Mouse (Mus musculus): ENCODE measurements around the gene Cnksr1.
A peak's percentile ranks its signal among the peaks of the same experiment; 100 is the strongest.

Cnksr1 gene

DNA sequence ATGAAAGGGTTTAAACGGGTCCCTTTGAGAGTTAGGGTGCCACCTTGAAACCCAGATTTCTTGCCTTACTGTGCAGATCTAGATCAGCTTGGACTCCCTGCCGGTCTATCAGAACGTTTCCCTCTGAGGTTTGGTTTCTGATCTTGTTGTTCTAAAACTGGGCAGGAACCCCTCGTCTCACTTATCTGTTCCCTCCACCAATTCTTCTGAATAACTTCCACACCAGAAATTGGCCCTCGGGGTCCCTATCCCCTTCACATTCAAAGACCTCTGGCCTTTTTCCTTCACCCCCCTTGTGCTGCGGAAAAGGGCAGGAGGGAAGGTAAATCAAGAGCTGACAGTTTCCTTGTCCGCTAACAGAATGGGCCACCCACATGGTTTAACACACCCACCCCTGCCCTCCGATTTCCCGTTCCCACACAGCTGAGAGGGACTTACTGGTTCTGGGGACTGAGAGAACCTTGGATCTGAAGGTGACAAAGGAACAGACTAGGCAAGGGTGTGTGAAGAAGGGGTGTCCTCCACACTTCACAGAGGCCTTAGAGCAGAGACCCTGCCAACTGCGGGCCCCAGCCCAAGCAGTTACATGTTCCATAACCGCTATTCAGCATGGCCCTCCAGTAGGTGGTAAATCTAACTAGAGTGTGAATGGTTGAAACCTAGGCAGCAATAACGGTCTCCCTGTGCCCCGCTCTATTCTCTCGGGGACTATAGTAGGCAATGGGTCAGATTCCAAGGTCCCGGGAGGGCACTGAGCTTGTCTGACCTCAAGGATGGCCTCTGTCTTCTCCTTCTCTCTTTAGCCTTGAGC is 14.9 kb upstream of the Cnksr1 start:
- no peak for DNase-seq

DNA sequence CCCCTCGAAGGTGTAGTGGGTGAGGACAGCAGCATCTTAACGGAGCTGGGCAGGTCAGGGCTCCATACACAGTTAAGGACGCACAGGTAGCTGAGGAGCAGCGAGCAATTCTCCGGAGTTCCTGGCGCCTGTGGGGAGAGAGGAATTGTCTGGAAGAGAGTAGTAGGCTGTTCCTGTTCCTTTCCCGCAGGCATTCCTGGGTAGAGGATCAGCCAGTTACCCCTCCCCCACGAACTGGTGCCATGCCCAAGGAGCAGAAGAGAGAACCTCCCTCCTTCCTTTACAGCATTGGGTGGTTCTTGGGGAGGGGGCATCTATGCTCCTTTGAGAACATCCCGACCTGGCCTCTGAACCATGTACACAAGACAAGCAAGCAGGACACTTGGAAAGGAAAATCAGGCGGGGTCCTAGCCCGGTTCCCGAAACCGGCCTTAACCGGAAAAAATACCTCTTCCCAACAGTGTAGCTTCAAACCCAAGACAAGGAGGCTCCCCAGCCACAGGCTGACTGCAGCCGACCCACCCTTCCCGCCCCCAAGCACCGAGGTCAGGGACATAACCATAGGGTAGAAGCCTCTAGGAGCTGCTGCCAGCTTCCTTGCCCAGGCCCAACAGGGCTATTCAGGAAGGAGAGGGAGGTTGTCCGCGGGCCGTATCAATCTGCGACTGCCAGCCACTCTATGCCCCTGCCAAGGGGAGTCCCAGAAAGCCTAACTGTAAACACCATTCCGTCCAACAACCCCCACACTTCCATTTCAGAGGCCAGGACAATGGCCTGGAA is 14.1 kb upstream of the Cnksr1 start:
- no peak for DNase-seq

DNA sequence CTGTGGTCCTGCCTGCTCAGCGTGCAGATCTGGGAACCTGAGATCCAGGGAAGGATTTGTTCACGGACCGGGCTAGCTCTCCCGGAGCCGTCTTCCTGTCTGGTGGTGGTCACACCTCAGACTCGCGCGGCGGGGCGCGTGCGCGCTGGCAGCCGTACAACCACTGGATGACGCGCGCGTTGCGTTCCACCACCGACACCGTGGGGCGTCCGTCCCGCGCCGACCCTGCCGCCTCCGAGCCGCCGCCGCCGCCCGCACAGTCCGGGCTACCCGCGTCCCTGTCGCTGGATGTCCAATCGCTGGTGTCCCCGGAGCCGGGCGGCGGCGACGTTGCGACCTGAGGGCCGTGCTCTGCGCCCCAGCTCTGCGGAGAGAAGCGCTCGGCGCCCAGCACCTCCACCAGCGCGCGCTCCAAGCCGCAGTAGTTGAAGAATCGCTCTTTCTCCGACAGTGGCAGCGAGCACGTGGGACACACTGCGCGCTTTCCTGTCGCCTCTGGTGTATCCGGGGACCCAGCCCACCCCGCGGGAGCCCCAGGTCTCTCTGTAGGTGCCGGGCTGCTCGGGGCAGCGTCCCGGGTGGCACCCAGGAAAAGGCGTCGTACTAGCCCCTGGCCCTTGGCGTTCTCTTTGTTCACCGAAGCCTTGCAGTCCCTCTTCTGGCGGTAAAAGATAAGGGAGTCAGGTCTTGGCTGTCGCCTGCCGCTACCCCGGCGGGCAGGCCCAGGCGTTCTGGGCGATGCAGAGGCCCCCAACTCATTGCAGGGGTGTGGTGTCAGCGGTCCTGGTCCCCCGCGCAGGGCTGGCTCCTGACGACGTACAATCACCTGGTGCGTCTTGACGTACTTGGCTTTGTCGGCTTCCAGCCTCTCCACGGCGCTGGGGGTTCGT is 13.3 kb upstream of the Cnksr1 start:
- peak; percentile 37 to 52 for DNase-seq

DNA sequence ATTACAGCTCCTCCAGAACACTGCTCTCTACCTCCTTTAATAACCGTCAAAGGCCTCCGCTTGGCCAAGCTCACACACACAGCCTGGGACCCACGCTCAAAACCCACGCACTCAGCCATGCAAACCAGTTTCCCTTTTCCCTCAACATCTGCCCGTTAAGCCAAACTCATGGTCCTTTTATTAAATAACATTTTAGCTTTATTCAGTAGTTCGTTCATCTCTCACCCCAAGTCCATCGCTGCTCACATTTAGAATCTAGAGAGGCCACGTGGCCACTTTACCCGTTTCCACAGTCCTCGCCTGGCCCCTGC is 12.7 kb upstream of the Cnksr1 start:
- no peak for DNase-seq

DNA sequence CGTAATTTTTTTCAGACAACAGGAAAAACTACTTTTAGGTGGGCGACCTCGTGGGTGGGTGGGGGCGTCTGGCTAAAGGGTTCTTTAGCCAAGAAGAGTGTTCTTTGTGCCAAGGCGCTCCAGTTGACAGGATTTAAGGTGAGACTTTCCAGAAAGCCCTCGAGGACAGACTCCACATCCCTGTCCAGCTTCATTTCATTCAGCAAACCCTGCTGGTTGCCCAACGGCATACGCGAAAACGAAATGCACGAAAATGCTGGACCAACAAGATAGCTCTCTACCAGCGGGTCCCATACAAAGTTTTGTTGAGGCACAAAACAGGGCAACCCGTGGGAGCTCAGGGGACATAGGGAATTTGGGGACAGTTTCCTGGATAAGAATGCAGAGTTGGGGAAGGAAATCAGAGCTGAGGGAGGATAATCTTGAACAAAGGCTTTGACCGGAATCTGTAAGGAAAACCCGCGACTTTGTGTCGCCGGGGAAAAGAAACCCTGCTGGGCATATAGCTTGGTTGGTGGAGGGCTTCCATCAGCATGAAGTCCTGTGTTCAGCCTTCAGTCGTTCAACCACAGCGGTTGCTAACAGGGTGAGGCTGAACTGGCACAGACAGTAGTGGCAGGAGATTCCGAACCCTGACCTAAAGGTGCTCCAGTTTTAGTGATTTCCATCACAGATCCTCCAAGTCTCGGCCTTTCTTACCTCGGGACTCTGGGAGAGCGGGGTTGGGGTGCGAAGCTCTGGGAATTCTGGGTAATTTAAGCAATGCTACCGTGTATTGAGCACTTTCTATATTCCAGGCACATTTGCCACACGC is 12.1 kb upstream of the Cnksr1 start:
- no peak for DNase-seq

DNA sequence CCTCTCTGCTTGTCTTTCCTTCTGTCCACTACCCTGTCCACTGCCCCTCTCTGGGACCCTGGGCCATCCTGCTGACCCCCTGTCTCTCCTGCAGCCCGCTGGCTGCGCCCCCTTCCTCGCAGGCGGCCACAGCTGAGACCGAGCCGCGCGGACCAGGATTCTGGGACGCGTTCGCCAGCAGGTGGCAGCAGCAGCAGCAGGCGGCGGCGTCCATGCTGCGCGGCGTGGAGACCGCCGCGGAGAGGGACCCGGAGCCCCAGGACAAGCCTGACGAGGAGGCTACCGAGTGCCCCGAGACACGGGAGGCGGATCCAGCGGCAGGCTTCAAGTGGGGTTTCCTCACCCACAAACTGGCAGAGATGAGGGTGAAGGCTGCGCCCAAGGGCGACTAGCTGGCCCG is 11.5 kb upstream of the Cnksr1 start:
- peak; percentile 71 for DNase-seq

DNA sequence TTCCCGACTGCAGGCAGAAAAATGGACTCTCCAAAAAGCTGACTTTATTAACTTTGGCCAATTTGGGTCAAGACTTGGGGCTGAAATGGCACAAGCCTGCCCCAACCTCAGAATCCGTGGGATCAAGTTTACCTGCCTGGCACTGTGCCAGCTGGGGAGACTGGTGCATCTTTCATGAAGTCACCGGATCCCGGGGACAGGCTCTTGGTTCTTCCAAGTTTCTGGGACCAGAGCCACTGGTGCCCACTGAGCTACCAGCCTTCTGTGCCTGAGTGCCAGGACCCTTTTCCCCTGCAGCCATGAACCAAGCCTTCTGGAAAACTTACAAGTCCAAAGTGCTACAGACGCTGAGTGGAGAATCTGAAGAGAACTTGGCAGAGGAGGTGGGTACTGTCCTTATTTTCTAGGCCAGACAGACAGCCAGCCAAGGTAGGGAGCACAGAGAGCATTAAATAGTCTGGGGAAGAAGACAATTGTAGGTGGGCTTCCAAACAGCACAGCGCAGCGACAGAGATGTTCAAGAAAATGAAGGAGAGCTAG is 8.6 kb upstream of the Cnksr1 start, which contains the start of gene Gm30191:
Gm30191 (plus strand) TSS at position 217 of the 540 bp plus-strand sequence.
- no peak for DNase-seq

DNA sequence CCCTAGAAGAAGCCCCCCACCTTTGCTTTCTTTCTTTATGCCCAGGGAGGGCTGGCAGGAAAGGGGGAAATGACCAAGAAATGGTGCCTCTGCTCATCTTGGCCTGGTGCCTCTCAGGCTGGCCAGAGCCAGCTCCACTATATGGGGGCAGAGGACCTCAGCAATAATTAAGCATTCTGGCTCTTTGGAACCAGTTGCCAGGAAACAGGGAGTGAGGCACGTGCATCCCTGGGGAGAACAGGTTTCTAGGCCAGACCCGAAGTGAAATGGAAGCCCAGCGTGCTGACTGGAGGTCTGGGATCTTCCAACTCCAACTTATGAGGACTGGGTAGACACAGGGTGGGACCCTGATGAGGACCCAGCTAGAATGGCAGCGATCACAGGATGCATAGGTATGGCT is 8.1 kb upstream of the Cnksr1 start:
- DNase-seq: no peak

DNA sequence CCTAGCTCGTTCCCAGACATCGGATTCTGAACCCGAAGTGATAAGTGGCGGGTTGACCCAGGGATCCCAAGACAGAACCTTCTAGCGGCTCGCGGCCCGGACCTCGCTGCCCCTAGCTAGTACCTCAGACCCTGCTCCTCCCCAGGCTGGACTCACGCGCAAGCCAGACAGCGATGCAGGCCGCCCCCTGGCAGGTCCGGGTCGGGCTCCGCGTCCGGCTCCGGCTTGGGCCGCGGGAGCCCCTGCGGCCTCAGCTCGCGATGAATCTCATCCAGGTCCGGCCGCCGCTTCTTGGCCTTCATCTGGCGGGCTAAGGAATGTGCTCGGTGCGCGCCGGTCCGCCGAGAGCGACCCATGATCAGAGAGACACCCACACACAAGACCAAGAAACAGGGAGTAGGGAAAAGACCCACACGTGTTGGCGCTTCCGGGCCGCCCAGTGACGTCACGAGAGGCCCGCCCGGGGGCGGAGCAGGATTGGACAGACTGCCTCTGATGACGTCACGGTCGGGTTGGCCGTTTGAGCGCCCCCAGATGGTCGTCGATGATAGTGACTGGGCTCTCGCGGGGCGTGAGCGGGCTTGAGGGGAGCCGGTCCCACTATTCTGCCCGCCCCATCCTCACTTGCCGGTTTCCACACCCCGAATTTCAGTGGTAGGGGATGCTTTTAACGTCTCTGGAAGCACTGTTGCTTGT is 7.1 kb upstream of the Cnksr1 start, which contains the start of gene Zfp593:
Zfp593 (minus strand) TSS at position 445 of the 696 bp plus-strand sequence.
- DNase-seq: peak; percentile 95 to 97

DNA sequence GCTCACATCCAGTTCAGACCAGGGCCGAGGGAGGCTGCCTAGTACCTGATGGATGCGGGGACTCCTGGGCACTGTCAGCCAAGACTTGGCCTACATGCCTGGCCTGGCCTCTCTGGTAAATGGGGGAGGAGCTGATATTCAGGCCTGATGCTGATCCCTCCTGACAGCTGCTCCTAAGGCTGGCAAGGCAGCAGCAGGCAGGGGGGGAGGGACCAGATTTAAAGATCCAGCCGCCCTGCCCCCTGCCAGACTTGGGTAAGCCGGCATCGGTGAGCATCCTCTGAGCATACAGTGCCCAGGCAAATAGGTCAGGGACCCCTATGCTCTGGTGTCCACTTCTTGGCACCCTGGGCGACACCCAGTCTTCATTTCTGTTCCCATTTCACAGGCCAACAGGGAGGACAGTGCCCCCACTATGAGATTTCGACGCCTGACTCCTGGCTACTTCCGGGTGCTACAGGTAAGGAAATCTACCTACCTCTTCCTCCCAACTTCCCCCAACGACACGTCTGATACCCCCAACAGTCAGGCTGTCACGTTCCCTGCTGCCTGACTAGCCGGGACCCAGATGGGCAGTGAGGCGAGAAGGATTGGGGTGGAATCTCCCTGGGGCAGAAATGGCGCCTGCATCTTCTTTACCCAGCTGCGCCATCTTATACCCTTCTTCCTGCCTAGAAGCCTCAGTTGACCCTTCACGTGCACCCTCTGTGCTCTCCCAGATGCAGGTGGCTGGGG is 5.5 kb upstream of the Cnksr1 start, which contains the start of gene E130218I03Rik:
E130218I03Rik (plus strand) TSS at position 147 of the 735 bp plus-strand sequence.
- no peak for DNase-seq

DNA sequence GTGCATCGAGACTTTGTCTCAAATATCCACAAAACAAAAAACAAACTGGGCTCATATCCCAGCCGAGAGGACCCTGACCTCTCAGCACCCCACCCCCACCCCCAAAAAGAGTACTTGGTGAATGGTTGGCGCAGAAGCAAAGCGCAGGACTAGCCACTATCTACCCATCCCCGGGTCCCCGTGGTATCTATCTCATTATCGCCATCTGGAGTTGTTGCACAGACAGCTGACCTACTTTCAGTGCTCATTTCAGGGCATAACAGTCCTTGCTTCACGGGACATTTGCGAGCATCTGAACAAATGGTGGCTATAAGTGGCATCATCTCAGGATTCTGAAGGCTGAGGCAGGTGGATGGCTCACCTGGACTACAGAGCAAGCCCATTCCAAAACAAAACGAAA is 487 bp upstream of the Cnksr1 start:
- no peak for DNase-seq

DNA sequence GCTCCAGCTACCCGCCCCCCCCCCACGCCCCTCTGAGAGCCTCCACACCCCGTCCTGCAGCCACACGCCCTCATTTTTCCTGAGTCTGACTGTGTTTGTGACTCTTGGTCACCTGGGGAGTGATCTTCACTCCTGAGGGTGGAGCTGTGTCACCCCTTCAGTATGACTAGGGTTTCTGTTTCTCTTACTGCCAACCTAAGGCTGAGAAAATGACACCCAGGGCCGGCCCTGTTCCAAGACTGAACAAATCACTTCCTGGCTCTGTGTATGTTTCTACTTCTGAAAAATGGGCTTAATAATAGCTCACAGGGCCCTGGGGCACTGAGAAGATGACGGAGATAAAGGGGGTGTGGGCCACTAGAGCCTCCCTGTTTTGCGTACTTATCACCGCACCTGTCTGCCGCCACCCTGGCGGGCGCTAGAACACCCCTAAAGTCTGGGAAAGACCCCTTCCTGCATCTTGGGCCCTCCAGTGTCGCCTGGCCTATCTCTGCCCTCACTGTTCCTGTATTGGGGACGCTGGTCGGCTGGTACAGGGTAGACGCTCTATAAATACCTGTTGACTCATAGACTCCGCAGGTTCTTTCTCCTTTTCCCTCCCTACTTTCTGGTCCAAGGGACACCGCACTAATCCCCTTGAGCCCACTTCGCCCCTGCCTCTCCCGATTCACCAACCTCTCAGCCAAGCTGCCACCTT is 469 bp downstream of the Cnksr1 start:
- DNase-seq: no peak

DNA sequence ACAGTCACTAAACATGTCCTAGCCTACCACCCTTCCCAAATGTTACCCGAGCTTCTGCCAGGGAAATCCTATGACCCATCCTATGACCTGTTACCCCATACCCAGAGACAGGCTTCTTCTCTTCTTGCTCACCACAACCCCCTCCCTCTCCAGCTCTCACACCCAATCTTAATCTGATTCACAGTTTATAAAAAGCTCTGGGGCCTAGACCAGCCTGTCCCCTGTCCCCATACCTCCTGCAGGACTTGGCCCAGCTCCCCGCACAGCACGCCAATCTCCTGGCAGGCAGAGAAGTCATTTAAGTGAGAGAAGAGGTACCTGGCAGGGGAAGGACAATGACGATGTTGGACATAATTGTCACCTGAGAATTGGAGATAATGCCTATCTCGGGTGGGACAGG is 3.3 kb downstream of the Cnksr1 start:
- DNase-seq: no peak

DNA sequence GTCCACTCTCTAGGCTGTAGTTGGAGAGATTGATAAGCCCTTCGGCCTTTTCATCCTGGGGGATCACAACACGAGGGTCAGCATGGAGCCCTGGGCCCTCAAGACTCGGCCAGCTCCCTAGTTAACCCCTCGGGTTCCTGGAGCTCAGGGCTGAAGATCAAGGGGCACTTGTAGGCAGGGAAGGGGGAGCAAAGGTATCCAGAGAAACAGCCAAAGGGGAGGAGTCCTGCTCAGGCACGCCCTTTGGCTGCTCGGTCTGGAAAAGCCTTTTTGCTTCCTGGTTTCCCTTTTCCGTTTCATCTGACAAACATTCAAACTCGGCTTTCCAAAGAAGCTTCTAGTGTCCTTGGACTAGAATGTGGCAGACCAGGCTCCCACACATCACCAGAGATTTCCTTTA is 7.8 kb downstream of the Cnksr1 start:
- no peak for DNase-seq

DNA sequence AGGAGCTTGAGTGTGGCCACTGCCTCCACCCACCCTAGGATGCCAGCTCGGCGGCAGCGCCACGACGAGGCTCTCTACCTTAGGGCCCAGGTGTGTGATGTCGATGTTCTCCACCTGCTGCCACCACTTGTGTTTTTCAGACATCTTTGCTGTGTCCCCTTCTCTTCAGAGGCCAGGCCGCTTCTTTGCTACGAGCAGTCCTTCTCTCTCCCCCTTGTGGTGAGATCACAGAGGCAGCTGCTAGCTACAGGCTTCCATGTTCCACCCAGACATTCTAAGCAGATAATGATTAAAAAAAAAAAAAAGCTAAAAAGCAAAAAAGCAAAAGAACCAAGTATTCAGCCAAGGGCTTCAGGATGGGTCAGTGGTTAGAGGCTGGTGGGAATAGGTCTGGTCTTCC is 11.0 kb downstream of the Cnksr1 start, which contains the start of gene Catsper4:
Catsper4 (minus strand) TSS at position 190 of the 400 bp plus-strand sequence.
- DNase-seq: no peak

DNA sequence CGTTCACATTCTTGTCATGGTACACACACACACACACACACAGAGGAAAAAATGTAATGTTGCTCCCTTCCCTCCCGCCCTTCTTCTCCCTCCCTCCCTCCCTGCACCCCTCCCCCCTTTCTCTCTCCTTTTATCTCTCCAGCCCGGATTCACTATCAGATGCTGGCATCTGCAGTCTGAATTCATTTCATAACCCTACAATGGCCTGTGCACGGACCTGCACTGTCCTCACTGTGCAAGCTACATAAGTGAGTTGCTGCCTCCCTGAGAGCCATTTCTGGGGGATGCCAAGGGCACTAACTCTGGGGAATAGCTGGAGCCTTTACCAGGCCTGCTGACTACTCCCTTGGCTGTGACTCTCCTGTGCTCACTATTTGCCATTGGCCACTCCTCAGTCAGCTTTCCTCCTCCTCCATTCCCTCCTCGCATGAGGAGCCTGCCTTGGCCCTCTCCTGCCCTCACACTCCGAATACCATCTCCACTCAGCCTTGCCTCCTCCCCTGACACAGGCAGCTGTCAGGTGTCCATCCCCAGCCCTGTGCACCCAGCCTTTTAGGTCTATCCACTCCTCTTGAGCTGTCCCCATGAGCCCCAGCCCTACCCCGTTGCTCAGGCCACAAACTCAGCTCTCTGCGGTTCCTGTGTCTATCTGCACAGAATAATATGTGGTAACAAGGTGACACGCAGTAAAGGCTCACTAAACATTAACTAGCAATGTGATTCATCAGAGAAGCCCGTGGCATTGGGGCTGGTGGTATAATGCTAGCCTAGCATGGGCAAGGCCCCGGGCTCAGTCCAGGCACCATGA is 15.2 kb downstream of the Cnksr1 start:
- DNase-seq: no peak

DNA sequence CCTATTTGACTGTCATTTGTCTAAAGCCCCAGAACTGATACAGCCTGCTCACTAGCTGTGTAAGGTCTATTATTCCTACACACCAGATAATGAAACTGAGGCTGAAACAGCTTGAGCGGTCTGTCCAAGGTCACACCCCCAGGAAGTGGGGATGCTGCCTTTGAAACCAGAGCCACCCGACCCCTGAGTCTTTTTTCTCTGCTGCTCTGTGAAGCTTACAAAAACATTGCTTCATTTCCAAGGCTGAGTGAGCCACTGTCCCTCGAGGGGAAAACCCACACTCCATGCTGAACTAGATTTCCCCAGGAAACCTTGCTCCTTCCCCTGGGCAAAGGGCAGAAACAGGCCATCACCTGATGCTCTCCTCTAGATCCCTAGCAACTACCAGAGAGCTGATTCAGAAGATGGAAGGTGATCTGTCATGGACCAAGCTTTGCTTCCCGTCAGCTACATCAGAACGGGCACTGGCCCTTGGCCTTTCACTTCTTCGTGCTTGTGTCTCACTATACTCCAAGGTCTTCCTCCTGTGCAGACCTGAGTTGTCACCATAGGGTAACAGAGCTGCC is 31.6 kb downstream of the Cnksr1 start:
- DNase-seq: no peak

DNA sequence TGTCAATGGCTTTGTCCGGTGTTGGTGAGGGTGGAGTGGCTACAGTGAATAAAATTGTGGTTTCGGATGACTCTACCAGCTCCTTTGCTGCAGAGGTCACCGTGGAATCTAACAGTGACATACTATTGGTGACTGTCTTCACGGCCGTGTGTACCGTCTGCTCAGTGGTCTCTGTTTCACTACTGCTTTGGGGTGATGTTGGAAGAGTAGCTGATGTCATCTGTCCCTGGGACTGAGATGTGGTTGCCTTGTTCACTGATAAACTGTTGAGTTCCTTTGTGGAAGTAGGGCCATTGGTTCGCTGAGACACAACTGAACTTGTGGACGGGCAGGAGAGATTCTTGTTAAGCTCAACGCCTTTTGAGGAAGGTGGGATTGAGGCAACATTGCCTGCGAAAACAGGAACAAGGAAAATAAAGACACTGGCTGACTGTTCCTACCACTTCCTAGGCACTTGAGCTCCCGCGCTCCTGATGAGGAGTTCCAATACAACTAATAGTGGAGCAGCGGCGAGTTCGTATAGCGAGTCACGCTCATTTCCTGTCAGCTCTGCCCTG is 34.8 kb downstream of the Cnksr1 start:
- DNase-seq: no peak
